Mouse (Mus musculus) CH12.LX (cell line): ENCODE results near the gene Plpp3. TPM values are rescaled to one million over a fixed set of nuclear protein-coding genes. Genes with fewer than 3 reads are reported as not detected.

ENCODE experiments used
- DNase-seq: peaks from one replicate; pipeline ENCODE4 v3.0.0-alpha.2; 2013; ENCODE audit errors: extremely low read depth
- H3K27ac ChIP-seq: 2 replicates; pipeline ENCODE4 v1.5.1; 2012; ENCODE audit warnings: low read depth, mild to moderate bottlenecking, control low read depth, moderate library complexity; ENCODE audit not compliant: insufficient read depth
- H3K27me3 ChIP-seq: replicated peaks from 2 replicates; pipeline ENCODE3; 2012; ENCODE audit warnings: inconsistent platforms
- H3K36me3 ChIP-seq, 2 experiments: replicated peaks in 1 of 2; 2 replicates each; pipeline versions ENCODE3 to v1.6.1; 2012; ENCODE audit warnings: inconsistent platforms in 1 of 2, low read length in 1 of 2, mild to moderate bottlenecking in 1 of 2, mixed read lengths in 1 of 2, moderate library complexity in 1 of 2; ENCODE audit not compliant: control insufficient read depth in 1 of 2, insufficient read depth in 1 of 2
- H3K4me1 ChIP-seq, 2 experiments: 2 replicates each; pipeline ENCODE4 v1.6.1; 2012; ENCODE audit warnings: inconsistent platforms in 1 of 2, moderate library complexity in 1 of 2; ENCODE audit not compliant: insufficient read depth in 2 of 2, control insufficient read depth in 1 of 2
- H3K4me2 ChIP-seq: 2 replicates; pipeline ENCODE4 v1.6.1; 2012; ENCODE audit warnings: low read depth, mild to moderate bottlenecking, control low read depth; ENCODE audit not compliant: poor library complexity, insufficient read depth, severe bottlenecking
- H3K4me3 ChIP-seq, 3 experiments: fragments of 150-350 bp in 1 of 3; sonication (generic) in 1 of 3; replicated peaks in 1 of 3; 2 replicates each; pipeline versions ENCODE3 to v1.5.1; 2011 to 2012; ENCODE audit warnings: low read depth in 2 of 3, low read length in 2 of 3, mild to moderate bottlenecking in 2 of 3, moderate library complexity in 2 of 3, control low read depth in 1 of 3, improper control_type of control experiment in 1 of 3, inconsistent platforms in 1 of 3, mixed read lengths in 1 of 3; ENCODE audit not compliant: poor library complexity in 1 of 3
- H3K79me2 ChIP-seq: replicated peaks from 2 replicates; pipeline ENCODE4 v1.6.1; 2012; ENCODE audit warnings: mild to moderate bottlenecking, moderate library complexity; ENCODE audit not compliant: control insufficient read depth, poor library complexity, insufficient read depth, severe bottlenecking; ENCODE audit errors: extremely low read depth
- H3K9ac ChIP-seq: 2 replicates; pipeline ENCODE4 v1.6.1; 2012; ENCODE audit warnings: low read depth, mild to moderate bottlenecking, control low read depth, moderate library complexity; ENCODE audit not compliant: insufficient read depth
- H3K9me3 ChIP-seq: replicated peaks from 2 replicates; pipeline ENCODE3; 2012; ENCODE audit warnings: low read length, inconsistent platforms, mixed read lengths
- CHD1 ChIP-seq: IDR thresholded peaks from 2 replicates; pipeline ENCODE4 v1.6.1; 2012; ENCODE audit warnings: low read depth, low read length, improper control_type of control experiment, inconsistent platforms
- CHD2 ChIP-seq: IDR thresholded peaks from 2 replicates; pipeline ENCODE4 v1.6.1; 2011; ENCODE audit warnings: low read length, improper control_type of control experiment
- E2F4 ChIP-seq: IDR thresholded peaks from 2 replicates; pipeline ENCODE4 v1.6.1; 2011; ENCODE audit warnings: low read depth, low read length, improper control_type of control experiment; ENCODE audit not compliant: insufficient replicate concordance
- ETS1 ChIP-seq: conservative IDR thresholded peaks from 2 replicates; pipeline ENCODE4 v1.6.1; 2012; ENCODE audit warnings: low read depth, mild to moderate bottlenecking, inconsistent platforms, low read length, improper control_type of control experiment, moderate library complexity
- GABPA ChIP-seq: IDR thresholded peaks from 2 replicates; pipeline ENCODE4 v1.6.1; 2012; ENCODE audit warnings: low read depth, low read length, improper control_type of control experiment, inconsistent platforms; ENCODE audit not compliant: insufficient replicate concordance
- HCFC1 ChIP-seq: IDR thresholded peaks from 2 replicates; pipeline ENCODE4 v1.6.1; 2012; ENCODE audit warnings: low read depth, mild to moderate bottlenecking, inconsistent platforms, low read length, improper control_type of control experiment
- JUN ChIP-seq: IDR thresholded peaks from 2 replicates; pipeline ENCODE4 v1.6.1; 2011; ENCODE audit warnings: low read depth, mild to moderate bottlenecking, low read length, improper control_type of control experiment, moderate library complexity; ENCODE audit not compliant: insufficient read depth
- MAFK ChIP-seq: IDR thresholded peaks from 2 replicates; pipeline ENCODE4 v1.6.1; 2011; ENCODE audit warnings: low read length, improper control_type of control experiment; ENCODE audit not compliant: insufficient replicate concordance
- MAX ChIP-seq: IDR thresholded peaks from 2 replicates; pipeline ENCODE4 v1.6.1; 2011; ENCODE audit warnings: low read length, improper control_type of control experiment
- MAZ ChIP-seq: IDR thresholded peaks from 2 replicates; pipeline ENCODE4 v1.6.1; 2012; ENCODE audit warnings: low read depth, mild to moderate bottlenecking, inconsistent platforms, low read length, improper control_type of control experiment, moderate library complexity
- MXI1 ChIP-seq: IDR thresholded peaks from 2 replicates; pipeline ENCODE4 v1.6.1; 2011; ENCODE audit warnings: mild to moderate bottlenecking, low read depth, low read length, improper control_type of control experiment
- POLR2AphosphoS2 ChIP-seq: IDR thresholded peaks from 2 replicates; pipeline ENCODE4 v1.6.1; 2011; ENCODE audit warnings: low read depth, low read length, improper control_type of control experiment
- RAD21 ChIP-seq: IDR thresholded peaks from 2 replicates; pipeline ENCODE4 v1.6.1; 2011; ENCODE audit warnings: low read depth, mild to moderate bottlenecking, low read length, improper control_type of control experiment, moderate library complexity
- SIN3A ChIP-seq: IDR thresholded peaks from 2 replicates; pipeline ENCODE4 v1.6.1; 2012; ENCODE audit warnings: low read length, improper control_type of control experiment, inconsistent platforms
- SMC3 ChIP-seq: IDR thresholded peaks from 2 replicates; pipeline ENCODE4 v1.6.1; 2011; ENCODE audit warnings: low read depth, low read length, improper control_type of control experiment
- TBP ChIP-seq: conservative IDR thresholded peaks from 2 replicates; pipeline ENCODE4 v1.6.1; 2011; ENCODE audit warnings: low read depth, low read length, improper control_type of control experiment
- TCF12 ChIP-seq: IDR thresholded peaks from 2 replicates; pipeline ENCODE4 v1.6.1; 2014; ENCODE audit warnings: low read depth, mild to moderate bottlenecking, inconsistent platforms, low read length, improper control_type of control experiment
- UBTF ChIP-seq: IDR thresholded peaks from 2 replicates; pipeline ENCODE4 v1.6.1; 2012; ENCODE audit warnings: low read depth, mild to moderate bottlenecking, inconsistent platforms, low read length, improper control_type of control experiment, moderate library complexity
- ZNF384 ChIP-seq: IDR thresholded peaks from 2 replicates; pipeline ENCODE4 v1.6.1; 2012; ENCODE audit warnings: low read depth, low read length, improper control_type of control experiment, inconsistent platforms
- dilution Hi-C: fragments of 300-500 bp; cut with MboI; formaldehyde crosslinking; loops from 2 replicates; pipeline ENCODE4 v1.14.3; 2020; ENCODE audit warnings: low sequenced_read_pairs; ENCODE audit not compliant: extremely low pct_unique_long_range_greater_than_20kb, extremely low pct_ligation_motif_present
- in situ Hi-C: fragments of 300-500 bp; cut with MboI; formaldehyde crosslinking; loops from 3 replicates; pipeline ENCODE4 v1.14.3; 2019; ENCODE audit warnings: low sequenced_read_pairs, low pct_ligation_motif_present, low pct_unique_long_range_greater_than_20kb, mixed read lengths
- polyA plus RNA-seq: library from polyadenylated mRNA; unstranded; fragments of >175 nt; gene quantifications from 2 replicates; pipeline ENCODE4 v1.2.1, GENCODE M21; 2012; ENCODE audit warnings: low read depth; ENCODE audit not compliant: insufficient read length
- total RNA-seq, 2 experiments: library from RNA; depleted of rRNA; stranded (reverse); fragments of 300-350 nt in 1 of 2; fragments of >200 nt in 1 of 2; gene quantifications; 2 replicates each; pipeline ENCODE4 v1.2.3; 2012 to 2014

Plpp3 gene
- total RNA-seq (2012; rRNA removed) (0.17 and 0.34 TPM in 2 replicates), total RNA-seq (2014; rRNA removed) (1.2 and 1.3 TPM in 2 replicates), polyA plus RNA-seq (1.0 and 1.6 TPM in 2 replicates)

- Histone ChIP-seq H3K4me2 (peak within 1 kb of the TSS; percentile 99), H3K27me3 (no peaks in the 10 kb centered on the region), H3K36me3 (no peaks in the 10 kb centered on the region), H3K4me1 (peaks cover 0 to 14% of the 10 kb centered on the region in 2 experiments; a peak in 2 of 4 replicates), H3K9ac (peak within 1 kb of the TSS; percentile 49), H3K4me3 (peak within 1 kb of the TSS; percentile 49 to 78 (median 66)), H3K9me3 (no peaks in the 10 kb centered on the region), H3K27ac (no peak within 1 kb of the TSS), H3K79me2 (no peaks in the 10 kb centered on the region)
- TF ChIP-seq MXI1 (0 out of 2 replicates have a peak, but pooled peaks have one; percentile 21), E2F4 (no peak), TBP (0 out of 2 replicates have a peak, but pooled peaks have one; percentile 2), JUN (no peak)
- DNase-seq = peak; percentile 53
- in situ Hi-C loops = loop anchor here (5.0 kb wide), 1 partner anchor 155 kb away; no protein-coding TSS in a partner anchor
- dilution Hi-C loops = no loop called here
Observed at GRCm38 (mm10) chr4:105157276-105158168, at the start of gene Plpp3. Gene Plpp3 (plus strand): TSS chr4:105157347.

DNA sequence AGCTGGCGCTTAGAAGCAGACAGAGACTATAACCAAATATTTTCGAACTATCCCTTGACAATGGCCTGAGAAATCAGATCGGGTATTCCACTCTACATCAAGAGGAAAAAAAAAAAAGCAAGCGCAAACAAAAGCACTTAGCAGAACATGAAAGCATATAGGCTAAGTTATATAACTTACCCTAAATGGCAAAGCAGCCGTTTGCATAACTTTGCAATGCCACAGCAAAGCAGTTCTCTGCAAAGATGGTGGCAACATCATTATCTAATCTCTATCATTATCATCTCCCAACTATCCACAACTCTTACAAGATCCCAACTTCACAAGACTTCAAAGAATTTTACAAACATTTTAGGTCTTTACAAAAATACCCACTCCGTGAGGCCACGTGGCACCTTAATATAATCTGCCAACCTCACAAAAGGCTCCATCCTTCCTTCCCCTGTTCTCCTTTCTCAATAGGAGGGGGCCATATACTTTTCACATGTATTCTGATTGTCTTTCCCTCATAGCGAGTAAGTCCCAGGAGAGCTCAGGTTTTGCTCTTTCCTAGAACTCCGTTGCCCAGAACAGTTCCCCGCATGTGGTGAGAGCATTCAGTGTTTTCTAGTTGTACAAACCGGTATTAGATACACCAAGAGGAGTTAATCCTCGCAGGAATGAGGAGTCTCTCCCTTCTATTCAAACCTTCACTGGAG lies 49.1 kb upstream of the Plpp3 start:
- Histone ChIP-seq H3K9ac (no peak overlapping the region), H3K4me3 (no peak overlapping the region), H3K4me2 (no peak overlapping the region), H3K79me2 (no peaks in the 10 kb centered on the region), H3K27me3 (peaks cover 8% of the 10 kb centered on the region), H3K27ac (no peak overlapping the region), H3K4me1 (no peaks in the 10 kb centered on the region), H3K36me3 (no peaks in the 10 kb centered on the region), H3K9me3 (no peaks in the 10 kb centered on the region)
- no peak for TF ChIP-seq MAZ
- no peak for TF ChIP-seq GABPA
- no peak for TF ChIP-seq HCFC1
- TF ChIP-seq MXI1 = no peak
- TF ChIP-seq MAX = no peak
- TF ChIP-seq SIN3A = no peak
- no peak for TF ChIP-seq TCF12
- TF ChIP-seq ZNF384 = no peak
- TF ChIP-seq MAFK = no peak
- TF ChIP-seq RAD21 = no peak
- no peak for TF ChIP-seq CHD2
- no peak for TF ChIP-seq POLR2AphosphoS2
- TF ChIP-seq SMC3 = no peak
- no peak for TF ChIP-seq CHD1
- TF ChIP-seq UBTF = no peak
- TF ChIP-seq ETS1 = no peak
- dilution Hi-C loops = no loop called here
- DNase-seq = no peak
- in situ Hi-C loops = no loop called here
